ENCODE assay signal across 8 mouse cellular contexts in genomic region chr5:122157827-122158381, GRCm38 (mm10). TPM values are rescaled to one million over a fixed set of nuclear protein-coding genes. Genes with fewer than 3 reads are reported as not detected.
DNase-seq lines count a peak whose midpoint lies in the region; ATAC-seq and TF ChIP-seq lines count a peak whose summit lies in the region.

Ppp1cc (plus strand) TSS chr5:122158278.

- peak within 1 kb of the TSS; percentile 91 for H3K4me2 ChIP-seq in forebrain, embryonic 16.5 days (ENCODE audit: low read length)
- H3K4me2 ChIP-seq in lung, embryonic 16.5 days (ENCODE audit: low read depth, low read length): peak within 1 kb of the TSS; percentile 73

- peak; percentile 95 for ATAC-seq in forebrain, embryonic 16.5 days
- ATAC-seq in lung, embryonic 16.5 days (ENCODE audit: low read depth): peak; percentile 94

- H3K36me3 ChIP-seq in ES-E14 (ENCODE audit: control insufficient read depth, insufficient read depth, low read length, poor library complexity, severe bottlenecking): peaks cover 25% of the 10 kb centered on the region
- peaks cover 3% of the 10 kb centered on the region; the same call in 1 of the 2 replicates for H3K36me3 ChIP-seq in forebrain, embryonic 16.5 days (ENCODE audit: control insufficient read depth, insufficient read depth)
- H3K36me3 ChIP-seq in lung, embryonic 16.5 days (ENCODE audit: control insufficient read depth, insufficient read depth, low read length): no peaks in the 10 kb centered on the region

- no peaks in the 10 kb centered on the region for H3K27me3 ChIP-seq in forebrain, embryonic 16.5 days (replicated peaks; ENCODE audit: control insufficient read depth, insufficient read depth, low read length)
- no peaks in the 10 kb centered on the region for H3K27me3 ChIP-seq in lung, embryonic 16.5 days (ENCODE audit: control insufficient read depth, insufficient read depth, low read depth, low read length)

- H3K27ac ChIP-seq in ES-E14 (ENCODE audit: insufficient read depth, low read depth, low read length, poor library complexity, severe bottlenecking): peak within 1 kb of the TSS; percentile 90
- peak within 1 kb of the TSS; percentile 83 for H3K27ac ChIP-seq in forebrain, embryonic 16.5 days (ENCODE audit: low read length)
- H3K27ac ChIP-seq in lung, embryonic 16.5 days (ENCODE audit: low read length): peak within 1 kb of the TSS; percentile 92

- intact Hi-C loops in heart, postnatal 36 days (cut with DNase I): loop anchor here (2.0 to 10.0 kb wide), 2 partner anchors 13 to 443 kb away; partner anchors contain the start of gene Atxn2

- H3K4me1 ChIP-seq in ES-E14 (ENCODE audit: control insufficient read depth in 2 of 2, insufficient read depth in 2 of 2, low read length in 2 of 2, poor library complexity in 1 of 2): peaks cover 13 to 38% of the 10 kb centered on the region in 2 experiments
- H3K4me1 ChIP-seq in forebrain, embryonic 16.5 days (replicated peaks; ENCODE audit: control insufficient read depth, insufficient read depth, low read length): peaks cover 42% of the 10 kb centered on the region
- peaks cover 41% of the 10 kb centered on the region for H3K4me1 ChIP-seq in lung, embryonic 16.5 days (replicated peaks; ENCODE audit: control insufficient read depth, insufficient read depth, low read length)

- H3K4me3 ChIP-seq in ES-E14 (ENCODE audit: insufficient read depth in 1 of 2, low read depth in 1 of 2, low read length in 2 of 2, poor library complexity in 1 of 2, severe bottlenecking in 1 of 2): peak within 1 kb of the TSS; percentile 80 to 87
- peak within 1 kb of the TSS; percentile 99 for H3K4me3 ChIP-seq in forebrain, embryonic 16.5 days (replicated peaks; ENCODE audit: low read length)
- H3K4me3 ChIP-seq in lung, embryonic 16.5 days (ENCODE audit: low read length): peak within 1 kb of the TSS; percentile 71

- peak within 1 kb of the TSS; percentile 88 for H3K9ac ChIP-seq in ES-E14 (ENCODE audit: insufficient read depth, low read depth, low read length, poor library complexity, severe bottlenecking)
- H3K9ac ChIP-seq in forebrain, embryonic 16.5 days (replicated peaks; ENCODE audit: low read depth, low read length): peak within 1 kb of the TSS; percentile 89
- H3K9ac ChIP-seq in lung, embryonic 16.5 days (ENCODE audit: low read length): peak within 1 kb of the TSS; percentile 83

- DNase-seq in ES-E14 (ENCODE audit: low read depth, low spot score): peak; percentile 90
- peak; percentile 87 for DNase-seq in cerebellum, adult 11 months
- peak; percentile 89 to 92 for DNase-seq in heart, postnatal 36 days
- DNase-seq in layer of hippocampus, adult 8-10 months (ENCODE audit: low spot score in 2 of 2): peak; percentile 83 to 86
- peak; percentile 79 for DNase-seq in ovary, postnatal 10 days (ENCODE audit: low spot score)
- peak; percentile 89 to 96 for DNase-seq in thymus, postnatal 10 days (ENCODE audit: low spot score in 2 of 2)

- WGBS in forebrain, embryonic 16.5 days: under 1% methylated on average over 50 of the region's 54 CpGs
- under 1% methylated on average over 39 of the region's 54 CpGs for WGBS in lung, embryonic 16.5 days

- H3K9me3 ChIP-seq in ES-E14 (ENCODE audit: control insufficient read depth, insufficient read depth, low read depth, low read length): no peaks in the 10 kb centered on the region
- H3K9me3 ChIP-seq in forebrain, embryonic 16.5 days (ENCODE audit: control insufficient read depth, low read length): no peaks in the 10 kb centered on the region
- no peaks in the 10 kb centered on the region for H3K9me3 ChIP-seq in lung, embryonic 16.5 days (ENCODE audit: control insufficient read depth, low read length)

- in situ Hi-C loops in ES-E14 (cut with MboI; ENCODE audit: low sequenced_read_pairs in 2 of 2, unreplicated experiment in 2 of 2): no loop called here

TF ChIP-seq in ES-E14, 5 proteins besides CTCF, POLR2A, EP300 and RAD21:
- TF ChIP-seq MAFK (IDR thresholded peaks at IDR 0.05; ENCODE audit: insufficient read depth, low read depth, low read length) (no peak), HCFC1 (IDR thresholded peaks at IDR 0.05; ENCODE audit: borderline replicate concordance, insufficient read depth, low read length) (no peak), ZNF384 (IDR thresholded peaks at IDR 0.05; ENCODE audit: low read depth, low read length) (no peak), ZC3H11A (IDR thresholded peaks at IDR 0.05; ENCODE audit: borderline replicate concordance, low read depth, low read length) (no peak), CHD2 (IDR thresholded peaks at IDR 0.05; ENCODE audit: low read depth, low read length) (peak; percentile 20; the same call in 1 of the 2 replicates)

RNA-seq across cellular contexts. Expression of gene Ppp1cc, which starts in this region (rescaled TPM):
- total RNA-seq in ES-E14 (2012; rRNA removed): 245 and 265 TPM in 2 replicates
- polyA plus RNA-seq in forebrain, embryonic 16.5 days (2015; fragmentation: Nextera tagmentation; extraction: Ambion mirVana): 252 and 264 TPM in 2 replicates
- 100 to 1,000 TPM; 118 to 125 TPM for total RNA-seq in heart, postnatal 36 days (2021)
- total RNA-seq in layer of hippocampus, adult 8-10 months (2022): 100 to 1,000 TPM; 165 to 238 (median 203) TPM
- polyA plus RNA-seq in lung, embryonic 16.5 days (2015; fragmentation: Nextera tagmentation; extraction: Ambion mirVana): 214 and 259 TPM in 2 replicates

Comparison
In these comparisons a context has a peak if more than half of its experiments do, and no peak if none do; other contexts are left out.
1. Peak in every context shown above with its lines: DNase-seq, ATAC-seq, H3K4me3 ChIP-seq and H3K27ac ChIP-seq.